Mouse (Mus musculus) Muller cell, postnatal 12 days (primary cell): Measurements from ENCODE around the gene Pgs1.

ENCODE experiments used
- DNase-seq: peaks from one replicate; pipeline ENCODE4 v3.0.0-alpha.2; 2015; ENCODE audit errors: inconsistent ontology term

Gene Pgs1

GRCm38 (mm10) chr11:117975211-117975967, 10.7 kb upstream of the Pgs1 start:
- peak; percentile 97 for DNase-seq

GRCm38 (mm10) chr11:117976081-117976582, 10.0 kb upstream of the Pgs1 start:
- peak; percentile 93 for DNase-seq

- no peak for DNase-seq
These were observed 8.3 kb upstream of the Pgs1 start for GRCm38 (mm10) chr11:117977694-117978360.

GRCm38 (mm10) chr11:117979388-117979787, 6.7 kb upstream of the Pgs1 start:
- peak; percentile 93 for DNase-seq

- DNase-seq = no peak
These were observed 3.7 kb upstream of the Pgs1 start for GRCm38 (mm10) chr11:117982426-117982825.

GRCm38 (mm10) chr11:117983770-117984169, 2.3 kb upstream of the Pgs1 start:
- no peak for DNase-seq

- peak; percentile 70 for DNase-seq
These were observed 950 bp downstream of the Pgs1 start for GRCm38 (mm10) chr11:117987032-117987451.

- DNase-seq = no peak
These were observed 1.9 kb downstream of the Pgs1 start for GRCm38 (mm10) chr11:117987968-117988367.

GRCm38 (mm10) chr11:117989241-117989640, 3.1 kb downstream of the Pgs1 start:
- DNase-seq = no peak

- DNase-seq = peak; percentile 89
These were observed 3.8 kb downstream of the Pgs1 start for GRCm38 (mm10) chr11:117989926-117990325.

GRCm38 (mm10) chr11:117991502-117992470, 5.7 kb downstream of the Pgs1 start:
- DNase-seq = no peak

- no peak for DNase-seq
These were observed 7.4 kb downstream of the Pgs1 start for GRCm38 (mm10) chr11:117993190-117994175.

GRCm38 (mm10) chr11:117994250-117995057, 8.4 kb downstream of the Pgs1 start:
- no peak for DNase-seq

GRCm38 (mm10) chr11:117995255-117995654, 9.2 kb downstream of the Pgs1 start:
- no peak for DNase-seq

- DNase-seq = no peak
These were observed 9.6 kb downstream of the Pgs1 start for GRCm38 (mm10) chr11:117995661-117996060.

- DNase-seq = no peak
These were observed 10.0 kb downstream of the Pgs1 start for GRCm38 (mm10) chr11:117996066-117996465.

- no peak for DNase-seq
These were observed 11.0 kb downstream of the Pgs1 start for GRCm38 (mm10) chr11:117997085-117997484.

- DNase-seq = no peak
These were observed 12.3 kb downstream of the Pgs1 start for GRCm38 (mm10) chr11:117998356-117998755.

GRCm38 (mm10) chr11:117999260-117999934, 13.3 kb downstream of the Pgs1 start:
- DNase-seq = no peak
